Mouse (Mus musculus): Measurements from ENCODE around the gene Fbxo40. TPM values are rescaled to one million over a fixed set of nuclear protein-coding genes. Genes with fewer than 3 reads are reported as not detected.
A peak's percentile ranks its signal among the peaks of the same experiment; 100 is the strongest.

The Fbxo40 gene
- polyA plus RNA-seq, 1 experiment from 2014 or later, result 0.12 TPM

GRCm38 (mm10) chr16:36931976-36932375 lies 58.3 kb downstream of the Fbxo40 start:
- Histone ChIP-seq H3K36me3 (ENCODE audit: insufficient read depth, low read length) (peaks cover 15% of the 10 kb centered on the region), H3K4me1 (ENCODE audit: insufficient read depth, low read depth, low read length) (no peaks in the 10 kb centered on the region; the same call in 1 of the 2 replicates), H3K27ac (ENCODE audit: low read length) (no peak overlapping the region), H3K4me2 (replicated peaks; ENCODE audit: low read depth, low read length) (no peak overlapping the region), H3K9ac (replicated peaks; ENCODE audit: low read depth) (no peak overlapping the region), H3K4me3 (ENCODE audit: low read depth, low read length) (no peak overlapping the region), H3K9me3 (ENCODE audit: low read length) (no peaks in the 10 kb centered on the region), H3K27me3 (replicated peaks; ENCODE audit: insufficient read depth, low read length) (no peaks in the 10 kb centered on the region)
- 84% methylated on average over 3 of the region's 3 CpGs for WGBS
- DNase-seq (ENCODE audit: low spot score) (no peak), ATAC-seq (no peak)
- TF ChIP-seq CTCF (IDR thresholded peaks at IDR 0.05) (no peak), EP300 (IDR thresholded peaks at IDR 0.05) (no peak)

- ATAC-seq (no peak), DNase-seq (ENCODE audit: low spot score) (no peak)
- no peak overlapping the region for H3K9ac ChIP-seq (replicated peaks; ENCODE audit: low read depth)
- H3K27ac ChIP-seq (ENCODE audit: low read length), result peak overlapping the region; percentile 28; the same call in 1 of the 2 replicates
- no peak overlapping the region for H3K4me2 ChIP-seq (replicated peaks; ENCODE audit: low read depth, low read length)
- no peak overlapping the region for H3K4me3 ChIP-seq (ENCODE audit: low read depth, low read length)
- peaks cover 15% of the 10 kb centered on the region for H3K36me3 ChIP-seq (ENCODE audit: insufficient read depth, low read length)
- TF ChIP-seq CTCF (IDR thresholded peaks at IDR 0.05), result no peak
- TF ChIP-seq EP300 (IDR thresholded peaks at IDR 0.05), result no peak
- WGBS, result 90% methylated on average over 10 of the region's 10 CpGs
- no peaks in the 10 kb centered on the region for H3K9me3 ChIP-seq (ENCODE audit: low read length)
- no peaks in the 10 kb centered on the region; the same call in 1 of the 2 replicates for H3K4me1 ChIP-seq (ENCODE audit: insufficient read depth, low read depth, low read length)
- H3K27me3 ChIP-seq (replicated peaks; ENCODE audit: insufficient read depth, low read length), result no peaks in the 10 kb centered on the region
Measured at GRCm38 (mm10) chr16:36931381-36931780, 58.9 kb downstream of the Fbxo40 start.

- peaks cover 21% of the 10 kb centered on the region for H3K36me3 ChIP-seq (ENCODE audit: insufficient read depth, low read length)
- ATAC-seq, result 0 out of 2 replicates have a peak, but pooled peaks have one; percentile 14
- H3K27me3 ChIP-seq (replicated peaks; ENCODE audit: insufficient read depth, low read length), result no peaks in the 10 kb centered on the region
- H3K4me2 ChIP-seq (replicated peaks; ENCODE audit: low read depth, low read length), result no peak overlapping the region
- no peak overlapping the region; the same call in 1 of the 2 replicates for H3K9ac ChIP-seq (replicated peaks; ENCODE audit: low read depth)
- H3K4me1 ChIP-seq (ENCODE audit: insufficient read depth, low read depth, low read length), result no peaks in the 10 kb centered on the region; the same call in 1 of the 2 replicates
- peak; percentile 34 for DNase-seq (ENCODE audit: low spot score)
- H3K4me3 ChIP-seq (ENCODE audit: low read depth, low read length), result no peak overlapping the region
- no peaks in the 10 kb centered on the region for H3K9me3 ChIP-seq (ENCODE audit: low read length)
- WGBS, result 52% methylated on average over 11 of the region's 11 CpGs
- TF ChIP-seq EP300 (IDR thresholded peaks at IDR 0.05) (no peak), CTCF (IDR thresholded peaks at IDR 0.05) (no peak)
- H3K27ac ChIP-seq (ENCODE audit: low read length), result peak overlapping the region; percentile 28; the same call in 1 of the 2 replicates
Measured at GRCm38 (mm10) chr16:36930231-36931136, 59.8 kb downstream of the Fbxo40 start.

- H3K4me1 ChIP-seq (ENCODE audit: insufficient read depth, low read depth, low read length), result no peaks in the 10 kb centered on the region; the same call in 1 of the 2 replicates
- no peaks in the 10 kb centered on the region for H3K9me3 ChIP-seq (ENCODE audit: low read length)
- DNase-seq (ENCODE audit: low spot score) (no peak), ATAC-seq (no peak)
- H3K36me3 ChIP-seq (ENCODE audit: insufficient read depth, low read length), result peaks cover 24% of the 10 kb centered on the region
- no peak overlapping the region for H3K9ac ChIP-seq (replicated peaks; ENCODE audit: low read depth)
- no peak overlapping the region for H3K27ac ChIP-seq (ENCODE audit: low read length)
- H3K27me3 ChIP-seq (replicated peaks; ENCODE audit: insufficient read depth, low read length), result no peaks in the 10 kb centered on the region
- WGBS, result 94% methylated on average over 7 of the region's 7 CpGs
- TF ChIP-seq CTCF (IDR thresholded peaks at IDR 0.05) (no peak), EP300 (IDR thresholded peaks at IDR 0.05) (no peak)
- no peak overlapping the region for H3K4me3 ChIP-seq (ENCODE audit: low read depth, low read length)
- no peak overlapping the region for H3K4me2 ChIP-seq (replicated peaks; ENCODE audit: low read depth, low read length)
Measured at GRCm38 (mm10) chr16:36929216-36929615, 61.1 kb downstream of the Fbxo40 start.

GRCm38 (mm10) chr16:36928106-36928500 lies 62.2 kb downstream of the Fbxo40 start:
- Histone ChIP-seq H3K4me2 (replicated peaks; ENCODE audit: low read depth, low read length) (no peak overlapping the region), H3K36me3 (ENCODE audit: insufficient read depth, low read length) (peaks cover 24% of the 10 kb centered on the region), H3K4me3 (ENCODE audit: low read depth, low read length) (no peak overlapping the region), H3K4me1 (ENCODE audit: insufficient read depth, low read depth, low read length) (no peaks in the 10 kb centered on the region), H3K9ac (replicated peaks; ENCODE audit: low read depth) (no peak overlapping the region), H3K27me3 (replicated peaks; ENCODE audit: insufficient read depth, low read length) (no peaks in the 10 kb centered on the region), H3K9me3 (ENCODE audit: low read length) (no peaks in the 10 kb centered on the region), H3K27ac (ENCODE audit: low read length) (no peak overlapping the region)
- TF ChIP-seq EP300 (IDR thresholded peaks at IDR 0.05), result no peak
- TF ChIP-seq CTCF (IDR thresholded peaks at IDR 0.05), result no peak
- ATAC-seq (no peak), DNase-seq (ENCODE audit: low spot score) (no peak)
- WGBS, result 85% methylated on average over 8 of the region's 8 CpGs

GRCm38 (mm10) chr16:36927495-36928105 lies 62.7 kb downstream of the Fbxo40 start:
- TF ChIP-seq CTCF (IDR thresholded peaks at IDR 0.05) (no peak), EP300 (IDR thresholded peaks at IDR 0.05) (no peak)
- H3K36me3 ChIP-seq (ENCODE audit: insufficient read depth, low read length), result peaks cover 24% of the 10 kb centered on the region
- WGBS, result 82% methylated on average over 10 of the region's 10 CpGs
- no peak overlapping the region for H3K4me3 ChIP-seq (ENCODE audit: low read depth, low read length)
- no peak overlapping the region for H3K27ac ChIP-seq (ENCODE audit: low read length)
- ATAC-seq (no peak), DNase-seq (ENCODE audit: low spot score) (no peak)
- H3K9me3 ChIP-seq (ENCODE audit: low read length), result no peaks in the 10 kb centered on the region
- no peak overlapping the region for H3K4me2 ChIP-seq (replicated peaks; ENCODE audit: low read depth, low read length)
- no peaks in the 10 kb centered on the region for H3K4me1 ChIP-seq (ENCODE audit: insufficient read depth, low read depth, low read length)
- no peaks in the 10 kb centered on the region for H3K27me3 ChIP-seq (replicated peaks; ENCODE audit: insufficient read depth, low read length)
- H3K9ac ChIP-seq (replicated peaks; ENCODE audit: low read depth), result no peak overlapping the region
